Mouse (Mus musculus) cerebellum, adult 2 months (tissue): ENCODE measurements around the gene Nol10. TPM values are rescaled to one million over a fixed set of nuclear protein-coding genes. Genes with fewer than 3 reads are reported as not detected.

Experiments used
- DNase-seq, 2 experiments: peaks; one replicate each; pipeline ENCODE4 v3.0.0; 2021
- H3K27ac ChIP-seq: fragments of 200-500 bp; 2 replicates; pipeline ENCODE4 v1.5.1; 2012; ENCODE audit warnings: low read length, control low read depth, inconsistent platforms; ENCODE audit not compliant: insufficient read depth
- H3K27me3 ChIP-seq: fragments of 200-500 bp; 2 replicates; pipeline ENCODE4 v1.6.1; 2012; ENCODE audit warnings: inconsistent platforms, mild to moderate bottlenecking, low read length, moderate library complexity; ENCODE audit not compliant: control insufficient read depth, insufficient read depth
- H3K4me1 ChIP-seq: fragments of 200-500 bp; 2 replicates; pipeline ENCODE4 v1.6.1; 2011; ENCODE audit warnings: low read length; ENCODE audit not compliant: control insufficient read depth, insufficient read depth
- H3K4me3 ChIP-seq: fragments of 200-500 bp; replicated peaks from 2 replicates; pipeline ENCODE3; 2011; ENCODE audit warnings: mild to moderate bottlenecking, low read depth, low read length, control low read depth; ENCODE audit not compliant: insufficient read depth
- CTCF ChIP-seq: fragments of 200-500 bp; IDR thresholded peaks from 2 replicates; pipeline ENCODE4 v1.5.1; 2011; ENCODE audit warnings: low read depth, mild to moderate bottlenecking, control low read depth, low read length, moderate library complexity, borderline replicate concordance; ENCODE audit not compliant: insufficient read depth
- POLR2A ChIP-seq: fragments of 200-500 bp; IDR thresholded peaks from 2 replicates; pipeline ENCODE4 v1.6.1; 2011; ENCODE audit warnings: low read length, control low read depth, borderline replicate concordance; ENCODE audit not compliant: insufficient read depth
- WGBS: fragments of 180-500 bp; shearing (Covaris S2); methylation state at CpG from one replicate; pipeline ENCODE4 v1.1.7; 2018; 5-methylcytosine and 5-hydroxymethylcytosine counted together
- polyA plus RNA-seq: library from polyadenylated mRNA; depleted of rRNA; stranded (reverse); fragments of >200 nt; gene quantifications from 2 replicates; pipeline ENCODE4 v1.2.3, GENCODE M21; 2012

Nol10 gene
- polyA plus RNA-seq, 1 experiment: 14.9 TPM

- TF ChIP-seq CTCF: no peak
- TF ChIP-seq POLR2A: no peak
- no peaks in the 10 kb centered on the region for H3K27me3 ChIP-seq
- DNase-seq: no peak
- H3K27ac ChIP-seq: no peak overlapping the region
- no peaks in the 10 kb centered on the region for H3K4me1 ChIP-seq
- 90% methylated on average over 3 of the region's 3 CpGs for WGBS
- no peak overlapping the region for H3K4me3 ChIP-seq
Observed at GRCm38 (mm10) chr12:17402116-17402515, 53.9 kb downstream of the Nol10 start.

GRCm38 (mm10) chr12:17403998-17404397 lies 55.7 kb downstream of the Nol10 start:
- TF ChIP-seq POLR2A (no peak), CTCF (no peak)
- no peak overlapping the region for H3K4me3 ChIP-seq
- H3K27me3 ChIP-seq: no peaks in the 10 kb centered on the region
- 95% methylated on average over 4 of the region's 4 CpGs for WGBS
- H3K4me1 ChIP-seq: no peaks in the 10 kb centered on the region
- no peak for DNase-seq
- H3K27ac ChIP-seq: no peak overlapping the region

DNA sequence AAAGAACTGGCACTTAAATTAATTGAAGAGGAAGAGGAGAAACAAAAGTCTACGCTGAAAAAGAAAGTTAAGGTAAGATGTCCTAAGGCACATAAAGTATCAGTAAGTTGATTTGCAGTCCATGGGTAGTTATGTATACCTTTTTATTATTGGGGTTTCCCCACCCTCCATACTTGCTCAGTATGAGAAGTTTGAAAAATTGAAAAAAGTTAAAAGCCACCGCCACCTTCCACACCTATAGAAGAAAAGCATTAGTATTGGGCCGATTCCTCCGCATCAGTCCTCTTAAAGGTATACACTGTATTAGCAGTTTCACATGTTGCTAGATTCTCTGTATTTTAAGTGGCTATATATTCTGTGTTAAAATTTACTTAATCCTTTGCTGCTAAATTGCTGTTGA lies 58.6 kb downstream of the Nol10 start:
- Histone ChIP-seq H3K27ac (no peak overlapping the region), H3K4me3 (no peak overlapping the region), H3K27me3 (no peaks in the 10 kb centered on the region), H3K4me1 (no peaks in the 10 kb centered on the region)
- 96% methylated on average over 4 of the region's 4 CpGs for WGBS
- TF ChIP-seq POLR2A (no peak), CTCF (no peak)
- no peak for DNase-seq

GRCm38 (mm10) chr12:17408312-17408711 lies 60.1 kb downstream of the Nol10 start:
- H3K4me3 ChIP-seq: no peak overlapping the region
- H3K27me3 ChIP-seq: no peaks in the 10 kb centered on the region
- no peaks in the 10 kb centered on the region for H3K4me1 ChIP-seq
- 94% methylated on average over 7 of the region's 7 CpGs for WGBS
- TF ChIP-seq POLR2A (no peak), CTCF (no peak)
- H3K27ac ChIP-seq: no peak overlapping the region
- no peak for DNase-seq

DNA sequence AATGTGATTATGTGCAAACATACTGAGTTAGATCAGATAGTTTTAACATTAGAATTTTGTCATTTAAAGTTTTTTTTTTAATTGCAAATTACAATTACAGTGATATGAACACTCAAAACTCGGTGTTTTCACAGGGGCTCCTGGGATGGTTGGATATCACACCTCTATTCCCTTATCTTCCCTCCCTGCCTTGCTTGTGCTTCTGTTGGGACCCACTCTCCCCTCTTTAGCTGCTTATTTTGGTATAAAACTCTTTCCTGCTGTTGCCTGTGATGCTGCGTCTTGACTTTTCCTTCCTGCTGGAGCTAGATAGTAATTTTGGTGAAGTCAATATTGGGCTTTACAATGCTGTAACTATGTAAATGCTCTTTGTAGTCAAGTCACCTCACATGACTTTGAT lies 63.0 kb downstream of the Nol10 start:
- Histone ChIP-seq H3K27ac (no peak overlapping the region), H3K4me1 (no peaks in the 10 kb centered on the region), H3K27me3 (no peaks in the 10 kb centered on the region), H3K4me3 (no peak overlapping the region)
- WGBS: 96% methylated on average over 2 of the region's 2 CpGs
- no peak for DNase-seq
- no peak for TF ChIP-seq POLR2A
- no peak for TF ChIP-seq CTCF

GRCm38 (mm10) chr12:17411797-17412526 lies 63.7 kb downstream of the Nol10 start:
- no peak for DNase-seq
- TF ChIP-seq CTCF (no peak), POLR2A (no peak)
- H3K4me1 ChIP-seq: no peaks in the 10 kb centered on the region
- WGBS: 82% methylated on average over 12 of the region's 12 CpGs
- no peaks in the 10 kb centered on the region for H3K27me3 ChIP-seq
- H3K4me3 ChIP-seq: no peak overlapping the region
- no peak overlapping the region for H3K27ac ChIP-seq

DNA sequence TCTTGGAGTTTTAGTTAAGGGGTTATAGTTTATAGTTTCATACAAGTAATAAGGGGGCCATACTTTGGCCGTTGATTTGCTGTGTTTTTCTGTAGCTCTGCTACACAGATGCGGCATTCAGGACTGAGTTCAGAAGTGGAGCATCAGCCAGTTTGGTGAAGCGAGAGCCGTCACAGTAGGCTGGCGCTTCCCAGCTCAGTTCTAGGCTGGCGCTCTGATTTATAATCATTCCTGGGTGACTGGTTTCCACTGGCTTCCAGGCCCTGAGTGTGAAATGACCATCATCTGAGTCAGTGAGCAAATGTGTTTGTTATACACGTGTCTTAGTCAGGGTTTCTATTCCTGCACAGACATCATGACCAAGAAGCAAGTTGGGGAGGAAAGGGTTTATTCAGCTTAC lies 66.5 kb downstream of the Nol10 start:
- no peaks in the 10 kb centered on the region for H3K4me1 ChIP-seq
- WGBS: 85% methylated on average over 7 of the region's 7 CpGs
- no peak for DNase-seq
- no peak overlapping the region for H3K27ac ChIP-seq
- TF ChIP-seq POLR2A: no peak
- TF ChIP-seq CTCF: no peak
- H3K27me3 ChIP-seq: no peaks in the 10 kb centered on the region
- H3K4me3 ChIP-seq: no peak overlapping the region

DNA sequence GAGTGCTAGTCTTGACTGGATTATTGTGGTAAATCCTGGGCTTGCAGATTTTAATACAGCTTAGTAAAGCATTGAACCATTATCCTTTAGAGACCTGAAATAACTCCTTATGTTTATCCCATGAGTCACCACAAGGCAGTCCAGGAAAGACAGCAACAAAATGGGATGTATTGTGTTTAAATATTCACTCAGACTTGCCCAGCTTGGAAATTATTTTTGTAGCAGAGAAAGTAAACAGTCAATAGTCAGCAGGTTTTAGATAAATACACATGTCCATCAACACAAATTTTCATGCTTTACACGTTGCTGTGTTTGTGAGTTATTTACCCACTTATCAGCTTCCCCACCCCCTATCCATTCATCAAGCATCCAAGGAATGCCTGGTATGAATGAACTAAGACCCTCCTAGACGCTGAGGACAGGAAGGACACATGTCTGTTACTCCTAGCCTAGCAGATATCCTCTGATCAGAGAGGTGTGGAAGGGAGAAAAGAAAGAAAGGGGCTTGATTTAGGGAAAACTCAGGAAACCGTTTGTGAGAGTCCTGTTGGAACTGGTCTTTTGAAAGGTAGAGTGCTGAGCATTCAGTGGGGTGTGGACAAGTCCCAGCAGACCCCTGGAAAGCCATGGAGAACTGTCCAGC lies 72.0 kb downstream of the Nol10 start:
- Histone ChIP-seq H3K27me3 (no peaks in the 10 kb centered on the region), H3K4me3 (no peak overlapping the region), H3K27ac (no peak overlapping the region), H3K4me1 (no peaks in the 10 kb centered on the region)
- 66% methylated on average over 3 of the region's 3 CpGs for WGBS
- DNase-seq: no peak
- TF ChIP-seq POLR2A (no peak), CTCF (no peak)
